Mouse (Mus musculus) lung, postnatal 14 days (tissue): ENCODE data around the gene Itk.

Source experiments
- DNase-seq: peaks from one replicate; pipeline ENCODE4 v3.0.0; 2021

Gene Itk

DNA sequence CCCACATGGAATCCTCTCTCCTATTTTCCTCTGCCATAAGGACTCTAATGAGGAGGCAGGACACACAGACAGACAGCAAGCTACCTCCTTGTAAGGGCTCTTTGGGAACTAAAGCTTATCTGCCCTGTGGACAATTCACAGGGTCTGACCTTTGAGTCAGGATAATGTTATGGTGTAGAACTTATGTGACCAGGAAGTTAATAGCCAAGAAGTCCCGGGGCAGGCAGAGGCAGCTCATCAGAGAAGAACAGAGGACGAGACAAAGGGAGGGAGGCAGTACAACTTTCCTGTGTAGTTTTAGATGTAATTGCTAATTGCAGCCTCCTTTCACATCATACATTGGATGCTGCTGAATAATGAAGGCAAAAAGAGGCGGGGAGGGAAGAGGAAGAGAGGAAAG, 1.3 kb upstream of the Itk start:
- no peak for DNase-seq

DNA sequence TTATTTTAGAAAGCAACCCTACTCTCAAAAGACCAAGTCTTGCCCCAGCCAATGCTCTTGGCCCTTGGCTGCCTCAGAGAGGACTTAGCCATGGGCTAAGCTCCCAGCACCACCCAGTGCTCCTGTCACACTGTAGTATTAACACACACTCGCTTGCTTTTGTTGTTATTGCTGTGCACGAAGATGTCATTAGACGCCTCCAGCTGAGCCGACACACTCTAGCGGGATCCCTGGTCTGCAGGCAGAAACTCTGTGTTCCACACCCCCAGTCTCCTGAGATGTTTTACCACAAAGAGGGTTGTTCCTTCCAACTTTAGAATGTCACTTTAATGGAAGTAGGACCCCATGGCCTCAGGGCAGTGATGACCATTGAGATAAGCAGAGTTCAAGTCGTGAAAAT, 877 bp downstream of the Itk start:
- no peak for DNase-seq

DNA sequence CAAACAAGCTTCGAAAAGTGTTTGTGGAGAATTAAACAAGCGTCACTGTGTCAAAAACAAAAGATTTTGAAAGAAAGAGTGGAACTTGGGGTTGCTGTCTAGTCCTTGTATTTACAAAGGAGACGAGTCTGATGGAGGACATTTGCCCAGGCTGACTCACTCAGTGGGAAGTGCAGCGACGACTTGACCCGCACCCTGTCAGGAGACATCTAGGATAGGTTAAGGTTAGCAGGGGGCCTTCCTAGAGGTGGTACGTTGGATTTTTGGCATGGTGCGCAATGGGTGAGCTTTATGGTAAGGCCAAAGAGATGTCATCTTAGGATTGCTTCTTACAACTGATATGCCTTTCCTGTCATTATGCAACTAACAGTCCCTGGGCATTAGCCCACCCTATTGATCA, 2.3 kb downstream of the Itk start:
- DNase-seq = no peak

DNA sequence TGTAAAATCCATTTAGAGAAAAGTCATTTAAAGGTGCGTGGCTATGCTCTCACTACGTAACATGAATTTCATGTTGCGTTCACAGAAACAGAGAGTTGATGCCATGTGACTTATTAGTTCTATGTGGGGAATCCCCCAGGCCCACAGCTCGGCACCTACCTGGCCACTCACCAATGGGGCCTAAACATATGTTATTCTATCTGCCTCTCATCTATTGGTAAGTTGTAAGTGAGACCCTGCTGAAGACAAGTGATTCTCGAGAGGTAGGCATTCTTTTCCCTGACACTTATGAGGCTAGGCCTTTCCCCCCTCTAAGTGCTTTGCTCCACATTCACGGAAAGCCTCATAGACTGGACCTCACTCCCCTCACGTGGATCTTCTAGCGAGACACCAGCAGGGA, 2.8 kb downstream of the Itk start:
- no peak for DNase-seq

DNA sequence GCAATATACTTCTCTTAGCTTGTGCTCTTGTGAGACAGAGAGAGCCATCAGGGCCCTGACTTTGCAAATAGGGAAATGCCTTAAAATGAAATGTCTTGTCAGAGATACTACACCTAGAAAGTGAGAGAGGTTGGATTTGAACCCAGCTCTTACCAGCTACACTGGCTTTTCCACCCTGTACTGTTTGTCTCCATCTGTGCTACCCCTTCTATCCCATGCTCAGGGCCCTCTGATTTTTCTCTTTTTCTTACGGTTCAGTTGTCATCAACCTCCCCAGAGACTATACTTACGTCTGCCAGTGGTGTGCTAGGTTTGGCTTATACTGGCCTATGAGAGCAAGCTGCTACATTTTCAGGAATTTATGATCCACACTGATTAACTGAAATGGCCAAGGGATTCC, 4.4 kb downstream of the Itk start:
- DNase-seq = no peak

DNA sequence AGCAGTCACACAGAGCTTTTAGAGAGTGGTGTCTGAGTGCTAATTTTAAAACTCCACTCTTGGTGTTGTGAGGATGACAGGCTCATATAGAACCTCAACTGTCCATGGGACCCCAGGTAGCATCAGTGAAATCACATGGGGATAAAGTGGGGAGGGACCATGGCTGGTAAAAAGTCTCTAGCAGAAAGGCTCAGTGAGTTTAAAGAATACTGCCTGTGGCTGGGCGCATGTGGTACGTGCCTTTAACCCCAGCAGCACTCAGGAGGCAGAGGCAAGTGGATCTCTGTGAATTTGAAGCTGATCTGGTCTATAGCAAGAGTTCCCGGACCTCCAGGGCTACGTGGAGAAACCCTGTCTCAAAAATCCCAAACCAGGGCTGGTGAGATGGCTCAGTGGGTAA, 6.8 kb downstream of the Itk start:
- DNase-seq = no peak

DNA sequence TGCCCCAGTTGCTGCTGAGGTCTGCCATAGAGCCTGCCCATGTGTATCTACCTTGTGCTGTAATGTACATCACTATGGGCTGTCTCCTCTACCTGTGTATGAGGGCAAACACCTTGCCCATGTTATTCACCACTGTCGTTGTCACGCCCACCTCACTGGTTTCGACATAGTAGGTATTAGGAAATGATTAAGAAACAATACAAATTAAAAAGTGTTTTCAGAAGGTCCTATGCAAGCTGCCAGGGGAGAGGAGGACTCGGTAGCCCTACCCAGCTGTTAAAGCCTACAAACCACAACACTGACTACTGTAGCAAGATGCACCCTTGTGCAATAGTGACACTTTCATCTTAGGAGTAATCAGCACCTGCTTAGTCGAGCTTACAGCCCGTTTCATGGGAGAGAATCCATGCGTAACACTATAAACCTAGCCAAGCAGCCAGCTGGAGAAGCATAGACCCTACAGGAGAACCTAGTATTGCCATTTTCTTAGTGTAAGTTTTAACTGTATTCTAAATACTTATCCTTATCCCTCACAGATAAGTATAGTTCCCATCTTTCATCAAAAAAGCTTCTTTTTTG, 9.1 kb downstream of the Itk start:
- no peak for DNase-seq

DNA sequence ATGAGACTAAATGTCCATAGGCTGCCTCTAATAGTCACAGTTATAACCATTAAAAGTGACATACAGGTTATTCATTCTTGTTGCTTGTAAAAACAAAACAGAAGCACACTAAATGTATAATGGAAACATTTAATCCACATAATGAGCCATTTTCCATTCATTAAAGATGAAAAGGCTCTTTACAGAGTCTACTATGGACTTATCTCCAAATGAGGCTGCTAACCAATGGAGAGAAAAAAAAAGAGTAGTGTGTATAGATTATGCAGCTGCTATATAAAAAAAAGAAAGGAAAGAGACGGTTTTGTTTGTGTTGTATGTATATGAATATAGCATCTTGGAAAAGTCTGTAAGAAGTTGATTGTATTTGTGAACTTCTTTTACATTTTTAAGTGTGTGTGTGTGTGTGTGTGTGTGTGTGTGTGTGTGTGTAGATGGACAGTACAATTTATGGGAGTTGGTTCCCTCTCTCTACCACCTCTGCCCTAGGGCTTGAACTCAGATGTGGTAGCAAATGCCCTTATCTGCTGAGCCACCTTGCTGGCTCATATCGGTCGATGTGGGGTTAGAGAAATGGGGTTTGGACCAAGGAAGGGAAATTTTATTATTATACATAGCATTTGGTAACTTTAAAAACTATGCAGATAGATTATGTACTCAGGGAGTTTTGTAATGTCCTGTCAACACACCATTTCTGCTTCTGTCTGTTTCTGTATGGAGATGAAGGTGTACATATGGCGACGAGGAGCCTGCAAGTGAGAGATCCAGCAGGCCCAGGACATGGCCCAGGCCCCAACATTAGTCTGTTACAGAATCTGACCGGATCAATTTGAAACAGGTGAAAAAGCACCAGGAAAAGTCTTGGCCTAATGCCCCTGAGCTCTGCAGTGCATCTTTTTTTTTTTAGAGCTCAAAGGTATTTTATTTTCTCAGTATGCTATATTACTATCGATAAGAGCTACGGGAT, 11.2 kb downstream of the Itk start:
- no peak for DNase-seq

DNA sequence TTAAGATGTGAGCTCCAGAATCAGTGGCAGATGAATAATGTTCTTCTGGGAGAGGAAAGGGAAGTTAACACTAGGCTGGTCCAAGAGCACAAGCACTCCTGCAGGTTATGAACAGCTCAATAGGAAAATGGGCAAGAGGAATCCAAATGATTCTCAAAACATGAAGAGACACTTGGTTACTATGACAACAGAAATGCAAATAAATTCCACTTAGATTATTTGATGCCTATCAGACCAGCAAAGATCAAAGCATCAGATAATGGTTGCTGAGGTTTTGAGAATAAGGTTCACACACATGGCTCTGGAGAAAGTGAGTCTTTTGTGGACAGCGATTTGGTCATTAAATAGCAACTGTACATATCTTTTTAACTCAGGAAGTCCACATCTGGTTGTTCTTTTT, 12.0 kb downstream of the Itk start:
- no peak for DNase-seq

DNA sequence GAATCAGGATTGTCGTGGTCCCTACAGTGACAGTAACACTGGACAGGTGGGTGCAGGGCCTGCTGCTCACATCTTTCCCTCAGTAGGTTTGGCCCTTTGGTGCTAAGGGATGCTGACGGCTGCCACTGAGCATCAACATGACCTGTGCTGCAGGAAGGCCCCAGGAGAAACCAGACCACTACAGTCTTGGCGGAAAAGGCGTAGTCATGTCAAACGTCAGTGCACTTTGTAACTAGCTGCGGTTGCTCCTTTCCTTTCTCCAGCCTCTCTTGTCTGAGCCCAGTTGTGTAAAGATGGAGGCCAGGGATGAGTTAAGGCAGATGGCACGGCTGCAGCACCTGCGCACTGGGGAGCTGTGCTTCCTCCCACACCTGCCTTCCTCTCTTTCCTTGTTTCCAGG, 14.3 kb downstream of the Itk start:
- no peak for DNase-seq

DNA sequence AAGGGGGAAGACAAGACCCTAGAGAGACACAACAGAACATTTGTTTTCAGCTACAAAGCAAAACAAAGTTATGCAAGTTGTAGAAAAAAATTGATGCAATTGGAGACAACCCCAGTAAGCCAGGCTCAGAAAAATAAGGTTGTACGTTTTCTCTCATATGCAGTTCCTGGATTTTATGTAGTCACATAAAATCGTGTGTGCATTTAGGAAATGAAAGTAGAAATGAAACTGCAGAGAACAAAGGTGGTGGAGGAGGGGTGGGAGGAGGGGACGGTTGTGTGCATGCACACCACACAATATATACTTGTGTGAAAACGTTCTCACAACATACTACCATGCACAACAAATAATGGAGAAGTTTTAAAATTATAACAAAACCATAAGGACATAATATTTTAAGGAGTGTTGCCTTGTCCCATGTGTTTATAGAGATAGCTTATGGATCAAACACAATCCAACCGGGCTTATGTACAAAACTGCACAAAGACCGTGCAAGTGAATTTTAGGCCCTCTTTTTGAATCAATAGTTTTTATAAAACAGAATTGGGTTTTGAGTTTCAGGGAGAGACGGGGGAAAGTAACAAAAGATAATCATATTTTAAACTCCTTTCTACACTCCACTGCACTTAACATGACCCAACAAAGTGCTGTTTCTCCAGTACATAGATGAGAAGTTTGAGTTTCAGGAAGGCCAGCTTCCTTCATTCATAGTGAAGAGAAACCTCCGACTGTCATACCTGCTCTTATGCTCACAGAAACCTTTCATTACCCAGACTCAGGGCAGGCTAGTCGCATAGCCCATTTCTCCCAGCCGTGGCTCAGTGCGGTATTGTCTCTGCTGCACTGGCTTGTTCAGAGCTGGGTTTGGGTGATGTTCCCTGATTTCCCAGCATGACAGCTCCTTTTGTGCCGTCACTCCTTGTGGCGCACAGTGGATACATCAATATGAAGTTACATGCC, 16.0 kb downstream of the Itk start:
- no peak for DNase-seq

DNA sequence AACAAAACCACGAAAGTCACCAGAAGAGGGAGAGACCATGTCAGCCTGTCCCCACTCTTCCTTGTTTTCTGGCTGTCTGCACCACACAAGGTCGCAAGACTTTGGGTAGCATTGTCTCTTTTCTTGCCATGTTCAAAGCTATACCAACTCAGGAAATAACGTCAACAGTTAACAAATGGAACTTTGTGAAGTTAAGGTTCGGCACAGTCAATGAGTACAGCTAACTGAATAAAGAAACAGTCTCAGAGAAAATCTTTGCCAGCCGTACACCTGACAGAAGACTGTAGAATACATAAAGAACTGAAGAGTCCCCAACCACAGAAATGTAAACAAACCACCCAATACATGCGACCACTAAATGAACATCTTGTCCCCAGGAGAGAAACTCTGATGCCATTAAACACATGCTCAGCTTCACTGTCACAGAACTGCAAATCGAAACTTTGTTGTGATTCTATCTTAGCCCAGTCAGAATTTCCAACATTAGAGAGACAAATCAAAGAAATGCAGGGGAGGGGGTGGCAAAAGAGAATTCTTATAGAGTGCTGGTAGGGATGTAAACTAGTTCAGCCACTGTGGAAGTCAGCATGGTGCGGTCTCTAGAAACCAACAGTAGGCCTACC, 16.9 kb downstream of the Itk start:
- DNase-seq = no peak

DNA sequence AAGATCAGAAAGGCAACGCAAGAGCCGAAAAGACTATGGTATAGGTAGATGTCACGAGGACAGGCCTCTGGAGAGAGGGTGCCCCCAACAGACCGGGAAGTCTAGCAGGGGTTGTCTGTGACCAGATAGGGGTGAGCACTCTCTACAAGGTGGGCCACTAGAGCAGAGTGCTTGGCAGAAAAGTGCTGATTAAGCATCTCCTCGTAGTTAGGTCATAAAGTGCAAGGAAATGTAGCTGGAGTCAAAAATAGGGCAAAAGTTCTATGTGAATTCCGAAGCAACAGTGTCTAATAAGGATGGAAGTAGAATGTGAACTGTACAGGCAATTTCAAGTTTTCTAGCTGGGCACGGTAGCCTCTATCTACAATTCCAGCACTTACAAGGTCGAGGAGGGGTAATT, 18.1 kb downstream of the Itk start:
- no peak for DNase-seq

DNA sequence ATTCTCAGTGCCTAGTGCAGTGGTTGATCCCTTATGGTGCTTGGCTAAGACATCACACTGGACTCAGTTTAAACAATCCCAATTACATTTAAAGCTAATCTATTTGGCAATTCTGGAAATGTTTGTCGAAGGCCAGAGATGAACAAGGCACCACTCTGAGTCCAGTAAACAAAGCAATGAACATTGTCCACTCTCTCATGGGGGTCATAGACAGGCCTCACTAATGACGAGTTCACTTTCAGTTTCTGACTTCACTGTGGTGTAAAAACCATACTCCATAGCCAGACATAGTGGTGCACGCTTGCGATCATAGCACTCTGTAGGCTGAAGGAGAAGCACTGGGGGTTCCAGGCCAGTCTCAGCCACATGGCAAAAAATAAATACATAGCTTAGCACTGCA, 18.9 kb downstream of the Itk start:
- DNase-seq = no peak

DNA sequence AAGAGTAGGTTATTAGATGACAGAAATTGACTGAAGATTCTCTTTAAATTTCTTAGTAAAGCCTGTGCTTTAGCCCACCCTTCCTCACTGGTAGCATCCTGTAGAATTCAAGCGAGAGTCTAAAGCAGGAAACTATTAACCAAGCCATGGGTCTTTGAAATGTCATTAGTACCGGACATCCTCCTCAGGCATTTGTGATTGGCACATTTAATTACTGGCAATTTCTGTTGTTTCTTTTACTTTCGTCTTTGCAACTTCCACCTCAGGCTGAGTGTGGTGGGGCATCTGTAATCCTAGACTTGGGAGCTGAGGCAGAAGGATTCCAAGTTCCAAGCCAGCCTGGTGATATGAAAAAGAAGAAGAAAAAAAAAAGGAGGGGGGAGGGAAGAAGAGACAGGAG, 23.0 kb downstream of the Itk start:
- DNase-seq = no peak

DNA sequence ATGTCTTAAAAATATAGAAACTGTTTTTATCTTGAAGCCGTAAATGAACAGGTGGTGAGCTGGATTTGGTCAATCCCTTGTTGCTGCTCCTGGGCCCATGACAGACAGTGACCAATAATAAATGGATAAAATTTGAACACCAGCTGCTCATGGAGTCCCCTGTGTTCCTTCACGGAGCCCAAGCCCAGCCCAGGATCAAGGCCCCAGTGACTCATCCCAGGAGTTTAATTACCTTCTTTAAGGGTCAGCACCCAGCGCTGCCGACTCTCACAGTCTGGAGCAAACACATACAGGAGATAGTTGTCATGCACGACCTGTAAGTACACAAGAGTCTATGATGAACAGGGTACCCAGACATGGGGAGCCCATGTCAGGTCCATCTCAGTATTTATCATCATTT, 23.6 kb downstream of the Itk start:
- no peak for DNase-seq

DNA sequence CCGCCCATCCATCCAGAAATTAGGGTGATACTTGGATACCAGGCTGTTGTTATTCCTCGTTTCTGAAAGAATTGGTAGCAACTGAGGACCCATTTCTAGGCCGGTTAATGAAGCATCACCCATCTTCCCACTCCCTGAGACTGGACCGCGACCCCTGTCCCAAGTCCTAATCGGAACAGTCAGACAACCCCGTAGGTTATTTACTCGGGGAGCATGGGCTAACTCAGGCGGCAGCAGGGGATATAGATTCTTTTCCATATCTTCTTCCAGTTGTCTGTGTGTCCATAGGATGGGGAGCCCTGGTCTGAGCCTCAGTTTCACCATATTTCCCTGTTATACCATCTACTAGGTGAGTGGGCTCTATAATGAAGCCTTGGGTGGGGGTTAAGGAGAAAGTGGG, 25.5 kb downstream of the Itk start:
- DNase-seq = no peak

DNA sequence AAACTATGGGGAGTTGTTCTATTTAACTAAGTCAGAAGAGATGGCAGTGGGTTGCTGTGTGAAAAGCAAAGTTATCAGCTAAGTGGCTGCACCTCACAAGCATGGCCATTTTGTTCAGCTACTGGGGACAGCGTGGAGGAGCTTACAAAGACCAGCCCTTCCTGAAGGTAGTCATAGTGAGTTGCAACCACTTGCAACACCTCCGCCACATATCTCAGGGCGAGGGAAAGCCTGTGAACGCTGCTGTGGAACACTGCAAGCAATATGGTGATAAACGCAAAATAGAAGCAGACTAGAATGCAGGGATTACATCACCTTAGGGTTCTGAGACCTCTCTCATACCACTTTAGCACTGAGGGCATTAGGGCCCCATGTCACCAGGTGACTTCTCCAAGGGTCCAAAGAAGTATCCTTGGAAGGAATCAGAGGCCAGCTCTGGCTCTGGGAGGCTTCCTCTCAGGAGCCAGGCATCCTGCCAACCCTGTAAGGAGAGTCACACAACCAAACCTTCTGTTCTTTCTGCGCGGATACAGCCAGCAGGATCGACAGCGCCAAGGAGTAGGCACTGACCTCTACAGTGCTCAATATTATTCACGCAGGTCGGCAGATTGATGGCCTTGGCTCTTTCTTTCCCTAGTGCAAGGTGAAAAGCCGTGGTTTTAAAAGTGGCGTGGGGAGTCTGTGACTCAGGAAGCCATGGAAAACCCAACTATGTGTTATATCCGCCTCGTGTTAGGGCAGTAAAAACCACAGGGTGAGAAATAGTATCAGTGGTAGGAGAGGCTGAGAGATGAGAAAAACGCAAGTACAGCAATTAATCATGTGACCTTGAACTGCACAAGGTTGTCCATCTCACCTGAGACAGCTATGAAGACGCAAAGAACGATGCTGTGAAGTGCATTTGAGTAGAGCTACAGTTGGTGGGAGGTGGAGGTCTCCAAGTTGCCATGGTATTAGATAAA, 27.0 kb downstream of the Itk start:
- no peak for DNase-seq

DNA sequence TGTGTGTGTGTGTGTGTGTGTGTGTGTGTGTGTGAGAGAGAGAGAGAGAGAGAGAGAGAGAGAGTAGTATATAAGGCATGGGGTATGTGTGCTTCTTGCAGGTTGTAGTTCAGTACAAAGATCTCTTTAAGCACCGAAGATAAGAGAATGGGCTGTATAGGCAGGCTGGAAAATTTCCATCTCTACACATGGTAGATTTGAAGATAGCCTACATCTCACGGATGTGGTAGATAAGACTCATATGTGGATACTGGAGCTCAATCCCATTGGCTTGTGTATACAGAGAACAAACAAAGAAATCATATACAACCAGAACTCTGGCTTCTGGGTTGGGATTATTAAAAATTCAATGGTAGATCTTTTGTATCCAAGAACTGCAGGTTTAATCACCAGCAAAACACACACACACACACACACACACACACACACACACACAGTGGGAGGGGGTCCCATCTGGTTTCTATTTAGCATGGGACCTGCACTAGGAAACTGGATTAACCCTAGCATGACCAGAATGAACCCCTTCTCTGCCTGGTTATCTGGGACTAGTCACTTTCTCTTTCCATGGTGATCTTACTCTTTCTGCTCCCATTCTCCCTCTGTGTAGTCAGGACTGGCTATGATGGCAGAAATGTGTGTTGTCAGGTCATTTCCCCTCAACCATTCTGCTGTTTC, 28.2 kb downstream of the Itk start:
- DNase-seq = no peak

DNA sequence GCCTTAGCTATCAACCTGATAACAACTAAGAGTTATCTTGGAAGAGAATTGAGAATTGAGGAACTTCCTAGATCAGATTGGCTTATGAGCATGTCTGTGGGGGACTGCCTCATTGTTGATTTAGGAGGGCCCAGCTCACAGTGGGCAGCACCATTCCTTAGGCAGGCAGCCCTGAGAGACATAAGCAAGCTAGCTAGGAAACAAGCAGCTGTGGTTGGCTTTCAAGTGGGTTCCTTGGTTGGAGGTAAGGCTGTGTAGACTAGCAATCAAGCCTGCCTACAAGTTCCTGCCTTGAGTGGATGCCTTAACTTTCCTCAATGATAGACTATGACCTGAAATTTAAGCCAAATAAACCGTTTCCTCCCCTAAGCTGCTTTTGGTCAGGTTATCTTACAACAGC, 30.9 kb downstream of the Itk start:
- no peak for DNase-seq

DNA sequence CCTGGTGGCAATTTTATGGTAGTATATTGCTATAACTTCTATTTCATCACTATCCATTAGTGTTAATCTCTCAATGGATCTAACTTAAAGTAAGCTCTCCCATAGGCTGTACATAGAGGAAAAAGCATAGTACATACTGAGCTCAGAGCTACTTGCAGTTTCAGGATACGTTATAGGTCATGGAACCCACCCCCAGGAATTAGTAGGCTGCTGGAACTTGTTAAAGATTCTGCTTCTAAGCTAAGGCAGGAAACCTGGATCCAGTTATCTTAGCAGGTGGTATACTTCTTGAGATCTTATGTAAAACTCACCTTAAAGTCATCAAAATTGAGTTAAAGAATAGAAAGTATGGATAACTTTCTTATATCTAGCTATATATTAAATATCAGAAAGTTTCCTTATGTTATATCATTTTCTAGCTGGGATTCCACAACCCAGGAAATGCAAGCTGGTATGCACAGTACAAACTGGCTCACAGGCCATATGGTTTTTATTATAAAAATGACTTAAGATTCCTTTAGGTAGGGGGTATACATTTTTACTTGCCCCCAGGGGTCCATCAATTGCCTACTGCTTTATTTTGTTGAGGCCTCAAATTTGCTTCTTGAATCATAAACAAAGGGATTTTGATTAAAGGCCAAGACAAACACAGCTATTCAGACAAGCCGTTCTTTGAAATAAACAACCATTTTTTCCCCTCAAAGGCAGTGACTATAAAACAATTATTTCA, 39.5 kb downstream of the Itk start:
- DNase-seq = no peak
